Mouse (Mus musculus) bone marrow, adult 2 months (tissue): Measurements from ENCODE around the gene Srm.

ENCODE experiments used
- CTCF ChIP-seq: fragments of 200-500 bp; IDR thresholded peaks from 2 replicates; pipeline ENCODE4 v1.5.1; 2011; ENCODE audit warnings: low read length, control low read depth; ENCODE audit not compliant: control insufficient read depth, insufficient read depth
- POLR2A ChIP-seq: fragments of 200-500 bp; IDR thresholded peaks from 2 replicates; pipeline ENCODE4 v1.6.1; 2011; ENCODE audit warnings: low read depth, mild to moderate bottlenecking, control low read depth, low read length, borderline replicate concordance; ENCODE audit not compliant: control insufficient read depth

GRCm38 (mm10) chr4:148602357-148603120, 11.2 kb downstream of the Srm start, which contains the start of gene Masp2:
- TF ChIP-seq CTCF (no peak), POLR2A (no peak)
